Mouse (Mus musculus): Measurements from ENCODE around the gene Cactin. TPM values are rescaled to one million over a fixed set of nuclear protein-coding genes. Genes with fewer than 3 reads are reported as not detected.

Cactin gene
- polyA plus RNA-seq, 1 experiment from 2014 or later: 16.9 TPM

DNA sequence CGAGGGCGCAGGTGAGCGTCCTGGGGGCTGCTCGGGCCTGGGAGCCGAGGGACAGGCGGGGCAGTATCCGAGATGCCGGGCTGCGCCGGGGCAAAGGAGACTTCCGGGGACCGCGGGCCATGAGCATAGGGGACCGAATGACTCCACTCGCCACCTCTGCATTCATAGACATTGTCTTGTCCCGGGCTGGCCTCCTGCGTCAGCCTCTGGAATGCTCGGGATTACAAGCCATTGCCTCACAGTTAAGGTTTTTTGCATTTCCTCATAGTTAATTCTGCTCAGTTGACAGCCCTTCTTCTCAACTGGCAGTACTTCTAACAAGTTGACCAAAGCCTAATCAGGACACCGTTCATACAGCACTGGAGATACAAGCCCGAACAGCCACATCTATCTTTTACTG, 533 bp downstream of the Cactin start:
- H3K27ac ChIP-seq (replicated peaks in 1 of 2; ENCODE audit: control insufficient read depth in 1 of 2, insufficient read depth in 1 of 2, low read depth in 2 of 2, low read length in 2 of 2): peak overlapping the region; percentile 36 to 89; a peak in 2 of 4 replicates
- H3K9me3 ChIP-seq (ENCODE audit: control insufficient read depth, low read length): no peaks in the 10 kb centered on the region
- H3K36me3 ChIP-seq (ENCODE audit: control insufficient read depth, insufficient read depth, low read length): peaks cover 54% of the 10 kb centered on the region
- H3K9ac ChIP-seq (ENCODE audit: low read length): peak overlapping the region; percentile 93
- H3K4me3 ChIP-seq (ENCODE audit: control insufficient read depth in 1 of 2, insufficient read depth in 1 of 2, low read depth in 1 of 2, low read length in 2 of 2): peak overlapping the region; percentile 80 to 92
- peaks cover 24 to 33% of the 10 kb centered on the region in 2 experiments for H3K4me1 ChIP-seq (ENCODE audit: control insufficient read depth in 2 of 2, insufficient read depth in 2 of 2, low read length in 2 of 2)
- no peak for ATAC-seq (ENCODE audit: insufficient number of reproducible peaks, insufficient read depth, low FRiP score, low read depth)
- H3K27me3 ChIP-seq (ENCODE audit: control insufficient read depth, insufficient read depth, low read length): no peaks in the 10 kb centered on the region
- 2% methylated on average over 20 of the region's 20 CpGs for WGBS
- H3K4me2 ChIP-seq (ENCODE audit: low read length): peak overlapping the region; percentile 92

DNA sequence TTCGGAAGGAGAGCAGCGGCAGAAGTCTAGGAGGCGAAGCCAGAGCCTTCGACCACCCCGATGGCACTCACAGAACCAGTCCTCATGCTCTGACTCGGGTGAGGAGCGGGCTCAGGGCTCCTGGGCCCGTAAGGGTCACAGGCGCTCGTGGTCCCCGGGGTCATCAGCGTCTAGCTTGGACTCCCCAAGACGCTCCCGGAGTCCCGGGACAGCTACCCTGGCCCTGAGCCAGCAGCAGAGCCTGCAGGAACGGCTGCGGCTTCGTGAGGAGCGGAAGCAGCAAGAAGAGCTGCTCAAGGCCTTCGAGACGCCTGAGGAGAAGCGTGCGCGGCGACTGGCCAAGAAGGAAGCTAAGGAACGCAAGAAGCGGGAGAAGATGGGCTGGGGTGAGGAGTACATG, 1.5 kb downstream of the Cactin start:
- Histone ChIP-seq H3K4me1 (ENCODE audit: control insufficient read depth in 2 of 2, insufficient read depth in 2 of 2, low read length in 2 of 2) (peaks cover 17 to 23% of the 10 kb centered on the region in 2 experiments), H3K9me3 (ENCODE audit: control insufficient read depth, low read length) (no peaks in the 10 kb centered on the region), H3K27me3 (ENCODE audit: control insufficient read depth, insufficient read depth, low read length) (no peaks in the 10 kb centered on the region), H3K27ac (replicated peaks in 1 of 2; ENCODE audit: control insufficient read depth in 1 of 2, insufficient read depth in 1 of 2, low read depth in 2 of 2, low read length in 2 of 2) (no peak overlapping the region), H3K9ac (ENCODE audit: low read length) (peak overlapping the region; percentile 93; the same call in 1 of the 2 replicates), H3K4me2 (ENCODE audit: low read length) (0 out of 2 replicates have a peak overlapping the region, but pooled peaks have one; percentile 92), H3K36me3 (ENCODE audit: control insufficient read depth, insufficient read depth, low read length) (peaks cover 63% of the 10 kb centered on the region), H3K4me3 (ENCODE audit: control insufficient read depth in 1 of 2, insufficient read depth in 1 of 2, low read depth in 1 of 2, low read length in 2 of 2) (peak overlapping the region in 1 of 2 experiments; percentile 92; a peak in 1 of 4 replicates)
- 92% methylated on average over 27 of the region's 27 CpGs for whole genome bisulfite sequencing
- no peak for ATAC-seq (ENCODE audit: insufficient number of reproducible peaks, insufficient read depth, low FRiP score, low read depth)

DNA sequence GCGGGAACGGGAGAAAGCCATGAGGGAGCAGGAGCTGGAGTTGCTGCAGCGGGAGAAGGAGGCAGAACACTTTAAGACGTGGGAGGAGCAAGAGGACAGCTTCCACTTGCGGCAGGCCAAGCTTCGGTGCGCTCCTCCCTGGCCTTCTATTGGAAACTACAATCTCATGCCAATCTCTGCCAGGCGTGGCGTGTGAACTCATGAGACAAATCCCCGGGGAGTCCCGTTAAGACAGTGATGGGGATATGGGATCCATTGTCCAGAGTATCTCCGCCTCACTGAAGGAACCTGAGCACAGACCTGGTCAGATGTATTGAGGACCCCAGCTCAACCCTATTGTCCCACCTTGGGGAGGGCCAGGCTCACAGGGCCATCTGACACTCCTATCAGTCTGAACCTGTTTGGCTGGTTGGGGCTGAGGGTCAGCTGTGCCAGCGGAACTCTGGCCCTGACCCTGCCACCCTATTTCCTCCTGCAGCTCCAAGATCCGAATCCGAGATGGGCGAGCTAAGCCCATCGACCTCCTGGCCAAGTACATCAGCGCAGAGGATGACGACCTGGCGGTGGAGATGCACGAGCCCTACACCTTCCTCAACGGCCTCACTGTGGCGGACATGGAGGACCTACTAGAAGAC, 2.4 kb downstream of the Cactin start:
- no peak for ATAC-seq (ENCODE audit: insufficient number of reproducible peaks, insufficient read depth, low FRiP score, low read depth)
- H3K27ac ChIP-seq (replicated peaks in 1 of 2; ENCODE audit: control insufficient read depth in 1 of 2, insufficient read depth in 1 of 2, low read depth in 2 of 2, low read length in 2 of 2): no peak overlapping the region
- H3K9me3 ChIP-seq (ENCODE audit: control insufficient read depth, low read length): no peaks in the 10 kb centered on the region
- peaks cover 22 to 29% of the 10 kb centered on the region in 2 experiments for H3K4me1 ChIP-seq (ENCODE audit: control insufficient read depth in 2 of 2, insufficient read depth in 2 of 2, low read length in 2 of 2)
- H3K4me3 ChIP-seq (ENCODE audit: control insufficient read depth in 1 of 2, insufficient read depth in 1 of 2, low read depth in 1 of 2, low read length in 2 of 2): no peak overlapping the region
- H3K9ac ChIP-seq (ENCODE audit: low read length): no peak overlapping the region
- H3K27me3 ChIP-seq (ENCODE audit: control insufficient read depth, insufficient read depth, low read length): no peaks in the 10 kb centered on the region
- no peak overlapping the region for H3K4me2 ChIP-seq (ENCODE audit: low read length)
- H3K36me3 ChIP-seq (ENCODE audit: control insufficient read depth, insufficient read depth, low read length): peaks cover 56% of the 10 kb centered on the region
- WGBS: 93% methylated on average over 23 of the region's 23 CpGs

DNA sequence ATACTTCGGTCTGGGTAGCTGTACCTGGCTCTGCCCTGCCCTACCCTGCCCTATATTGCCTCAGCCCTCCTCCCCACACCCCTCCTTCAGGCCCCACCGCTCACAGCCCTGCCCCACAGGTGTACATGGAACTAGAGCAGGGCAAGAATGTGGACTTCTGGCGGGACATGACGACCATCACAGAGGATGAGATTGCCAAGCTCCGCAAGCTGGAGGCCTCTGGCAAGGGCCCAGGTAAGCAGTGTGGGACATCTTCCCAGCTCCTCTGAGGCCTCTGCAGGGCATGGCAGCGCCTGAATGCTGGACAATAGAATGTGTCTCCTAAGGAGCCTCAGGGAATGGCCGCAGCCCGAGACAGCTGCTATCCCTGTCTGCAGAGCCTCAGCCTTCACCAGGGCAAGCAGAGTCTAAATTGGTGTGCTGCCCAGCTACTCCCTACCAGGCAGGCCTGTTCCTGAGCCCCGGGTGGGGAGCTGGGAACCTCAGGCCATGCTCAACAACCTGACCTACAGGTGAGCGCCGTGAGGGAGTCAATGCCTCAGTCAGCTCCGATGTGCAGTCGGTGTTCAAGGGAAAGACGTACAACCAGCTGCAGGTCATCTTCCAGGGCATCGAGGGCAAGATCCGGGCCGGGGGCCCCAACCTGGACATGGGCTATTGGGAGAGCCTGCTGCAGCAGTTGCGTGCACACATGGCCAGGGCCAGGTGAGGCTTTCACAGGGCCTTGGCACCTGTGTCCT, 3.1 kb downstream of the Cactin start:
- H3K9me3 ChIP-seq (ENCODE audit: control insufficient read depth, low read length): no peaks in the 10 kb centered on the region
- peaks cover 22 to 30% of the 10 kb centered on the region in 2 experiments for H3K4me1 ChIP-seq (ENCODE audit: control insufficient read depth in 2 of 2, insufficient read depth in 2 of 2, low read length in 2 of 2)
- peaks cover 52% of the 10 kb centered on the region for H3K36me3 ChIP-seq (ENCODE audit: control insufficient read depth, insufficient read depth, low read length)
- no peaks in the 10 kb centered on the region for H3K27me3 ChIP-seq (ENCODE audit: control insufficient read depth, insufficient read depth, low read length)
- H3K9ac ChIP-seq (ENCODE audit: low read length): no peak overlapping the region
- H3K4me2 ChIP-seq (ENCODE audit: low read length): no peak overlapping the region
- 92% methylated on average over 18 of the region's 18 CpGs for WGBS
- no peak overlapping the region for H3K27ac ChIP-seq (replicated peaks in 1 of 2; ENCODE audit: control insufficient read depth in 1 of 2, insufficient read depth in 1 of 2, low read depth in 2 of 2, low read length in 2 of 2)
- H3K4me3 ChIP-seq (ENCODE audit: control insufficient read depth in 1 of 2, insufficient read depth in 1 of 2, low read depth in 1 of 2, low read length in 2 of 2): no peak overlapping the region
- no peak for ATAC-seq (ENCODE audit: insufficient number of reproducible peaks, insufficient read depth, low FRiP score, low read depth)

DNA sequence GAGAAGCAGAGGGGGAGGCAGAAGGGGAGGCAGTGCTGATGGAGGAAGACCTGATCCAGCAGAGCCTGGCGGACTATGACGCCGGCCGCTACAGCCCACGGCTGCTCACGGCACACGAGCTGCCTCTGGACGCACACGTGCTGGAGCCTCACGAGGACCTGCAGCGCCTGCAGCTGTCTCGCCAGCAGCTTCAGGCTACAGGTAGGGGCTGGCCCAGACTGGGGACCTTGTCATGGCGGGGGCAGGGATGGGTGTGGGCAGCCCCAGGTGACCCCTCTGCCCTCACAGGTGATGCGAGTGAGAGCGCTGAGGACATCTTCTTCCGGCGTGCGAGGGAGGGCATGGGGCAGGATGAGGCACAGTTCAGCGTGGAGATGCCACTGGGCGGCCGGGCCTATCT, 4.3 kb downstream of the Cactin start:
- H3K27me3 ChIP-seq (ENCODE audit: control insufficient read depth, insufficient read depth, low read length): no peaks in the 10 kb centered on the region
- no peaks in the 10 kb centered on the region for H3K9me3 ChIP-seq (ENCODE audit: control insufficient read depth, low read length)
- H3K4me2 ChIP-seq (ENCODE audit: low read length): no peak overlapping the region
- H3K4me3 ChIP-seq (ENCODE audit: control insufficient read depth in 1 of 2, insufficient read depth in 1 of 2, low read depth in 1 of 2, low read length in 2 of 2): no peak overlapping the region
- peaks cover 52% of the 10 kb centered on the region for H3K36me3 ChIP-seq (ENCODE audit: control insufficient read depth, insufficient read depth, low read length)
- H3K27ac ChIP-seq (replicated peaks in 1 of 2; ENCODE audit: control insufficient read depth in 1 of 2, insufficient read depth in 1 of 2, low read depth in 2 of 2, low read length in 2 of 2): no peak overlapping the region
- H3K4me1 ChIP-seq (ENCODE audit: control insufficient read depth in 2 of 2, insufficient read depth in 2 of 2, low read length in 2 of 2): peaks cover 24 to 32% of the 10 kb centered on the region in 2 experiments
- 93% methylated on average over 21 of the region's 21 CpGs for WGBS
- H3K9ac ChIP-seq (ENCODE audit: low read length): no peak overlapping the region
- ATAC-seq (ENCODE audit: insufficient number of reproducible peaks, insufficient read depth, low FRiP score, low read depth): no peak

DNA sequence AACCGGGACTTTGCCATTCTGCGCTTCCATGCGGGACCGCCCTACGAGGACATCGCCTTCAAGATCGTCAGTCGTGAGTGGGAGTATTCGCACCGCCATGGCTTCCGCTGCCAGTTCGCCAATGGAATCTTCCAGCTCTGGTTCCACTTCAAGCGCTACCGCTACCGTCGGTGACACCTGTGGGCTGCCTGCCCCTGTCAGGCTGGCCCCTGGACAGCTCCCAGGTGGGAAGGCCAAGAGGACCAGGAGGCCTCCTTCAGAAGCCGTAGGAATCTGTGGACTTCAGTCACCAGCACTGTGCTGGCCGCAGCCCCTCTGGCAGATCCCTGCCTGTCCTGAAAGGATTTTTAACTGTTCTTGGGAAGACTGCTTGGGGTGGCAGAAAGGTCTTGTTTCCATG, 4.9 kb downstream of the Cactin start:
- no peak overlapping the region for H3K4me2 ChIP-seq (ENCODE audit: low read length)
- H3K4me1 ChIP-seq (ENCODE audit: control insufficient read depth in 2 of 2, insufficient read depth in 2 of 2, low read length in 2 of 2): peaks cover 28 to 36% of the 10 kb centered on the region in 2 experiments
- H3K4me3 ChIP-seq (ENCODE audit: control insufficient read depth in 1 of 2, insufficient read depth in 1 of 2, low read depth in 1 of 2, low read length in 2 of 2): no peak overlapping the region
- H3K9me3 ChIP-seq (ENCODE audit: control insufficient read depth, low read length): no peaks in the 10 kb centered on the region
- no peak overlapping the region for H3K27ac ChIP-seq (replicated peaks in 1 of 2; ENCODE audit: control insufficient read depth in 1 of 2, insufficient read depth in 1 of 2, low read depth in 2 of 2, low read length in 2 of 2)
- no peak overlapping the region for H3K9ac ChIP-seq (ENCODE audit: low read length)
- no peak for ATAC-seq (ENCODE audit: insufficient number of reproducible peaks, insufficient read depth, low FRiP score, low read depth)
- peaks cover 52% of the 10 kb centered on the region for H3K36me3 ChIP-seq (ENCODE audit: control insufficient read depth, insufficient read depth, low read length)
- no peaks in the 10 kb centered on the region for H3K27me3 ChIP-seq (ENCODE audit: control insufficient read depth, insufficient read depth, low read length)
- WGBS: 90% methylated on average over 18 of the region's 18 CpGs

DNA sequence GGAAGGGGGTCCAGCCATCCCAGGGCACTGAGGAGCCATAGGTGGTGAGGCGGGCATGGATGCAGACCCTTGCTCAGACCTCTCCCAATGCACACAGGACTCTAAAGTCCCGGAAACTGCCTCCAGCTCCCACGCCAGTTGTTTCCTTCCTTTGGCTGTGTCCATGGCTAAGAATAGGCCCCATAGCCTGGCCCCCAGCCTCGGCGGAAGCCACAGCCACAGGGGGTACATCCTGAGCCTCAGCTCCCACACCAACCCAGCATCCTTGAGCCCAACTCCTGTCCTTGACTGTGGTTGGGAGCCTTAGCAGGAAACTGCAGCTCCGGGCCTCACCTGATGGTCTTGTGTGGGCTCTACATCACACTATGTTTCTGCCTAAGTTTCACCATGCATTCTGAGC, 6.0 kb downstream of the Cactin start:
- WGBS: 51% methylated on average over 6 of the region's 6 CpGs
- no peak overlapping the region; the same call in 1 of the 2 replicates for H3K4me2 ChIP-seq (ENCODE audit: low read length)
- peaks cover 33 to 40% of the 10 kb centered on the region in 2 experiments for H3K4me1 ChIP-seq (ENCODE audit: control insufficient read depth in 2 of 2, insufficient read depth in 2 of 2, low read length in 2 of 2)
- H3K9ac ChIP-seq (ENCODE audit: low read length): no peak overlapping the region
- peak overlapping the region; percentile 42 to 45 for H3K27ac ChIP-seq (replicated peaks in 1 of 2; ENCODE audit: control insufficient read depth in 1 of 2, insufficient read depth in 1 of 2, low read depth in 2 of 2, low read length in 2 of 2)
- no peak for ATAC-seq (ENCODE audit: insufficient number of reproducible peaks, insufficient read depth, low FRiP score, low read depth)
- H3K36me3 ChIP-seq (ENCODE audit: control insufficient read depth, insufficient read depth, low read length): peaks cover 52% of the 10 kb centered on the region
- no peak overlapping the region for H3K4me3 ChIP-seq (ENCODE audit: control insufficient read depth in 1 of 2, insufficient read depth in 1 of 2, low read depth in 1 of 2, low read length in 2 of 2)
- H3K9me3 ChIP-seq (ENCODE audit: control insufficient read depth, low read length): no peaks in the 10 kb centered on the region
- no peaks in the 10 kb centered on the region for H3K27me3 ChIP-seq (ENCODE audit: control insufficient read depth, insufficient read depth, low read length)

All from heart, embryonic 14.5 days (tissue).